Mouse (Mus musculus) embryonic fibroblast, embryonic 13.5 days (primary cell): Measurements from ENCODE around the gene Ccdc155.

ENCODE experiments used
- CTCF ChIP-seq: IDR thresholded peaks from 2 replicates; pipeline ENCODE4 v1.5.1; 2011; ENCODE audit warnings: mild to moderate bottlenecking, control low read depth, low read length, moderate library complexity, borderline replicate concordance; ENCODE audit not compliant: insufficient read depth
- POLR2A ChIP-seq: IDR thresholded peaks from 2 replicates; pipeline ENCODE4 v1.6.1; 2011; ENCODE audit warnings: low read depth, mild to moderate bottlenecking, control low read depth, low read length, moderate library complexity

GRCm38 (mm10) chr7:45149545-45149944 lies 55.1 kb downstream of the Ccdc155 start:
- TF ChIP-seq POLR2A = no peak
- no peak for TF ChIP-seq CTCF
